Mouse (Mus musculus): ENCODE measurements around the gene Afg1l. TPM values are rescaled to one million over a fixed set of nuclear protein-coding genes. Genes with fewer than 3 reads are reported as not detected.

The Afg1l gene
- total RNA-seq, 2 experiments from 2014 or later = 31.8 to 31.9 TPM

DNA sequence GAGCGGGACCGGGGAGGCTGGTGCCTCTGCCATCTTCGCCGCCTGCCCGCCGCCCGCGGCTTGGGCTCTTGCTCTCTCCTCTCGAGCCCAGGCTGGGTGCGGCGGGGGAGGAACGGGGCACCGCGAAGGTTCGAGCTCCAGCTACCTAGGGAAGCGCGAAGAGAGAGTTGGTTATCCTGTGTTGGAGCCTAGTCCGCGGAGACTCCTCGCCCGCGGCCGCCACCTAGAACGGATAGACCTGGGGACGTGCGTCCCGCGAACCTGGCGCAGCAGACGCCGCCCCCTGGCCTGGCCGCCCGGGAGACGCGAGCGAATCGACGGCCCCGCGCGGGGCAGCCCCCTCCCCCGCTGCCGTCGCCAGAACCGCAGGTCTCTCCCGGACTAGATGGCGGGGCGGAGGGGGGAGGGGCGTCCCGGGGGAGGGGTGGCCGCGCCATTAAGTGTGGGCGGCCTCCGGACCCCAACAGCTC lies 202.9 kb downstream of the Afg1l start:
- intact Hi-C loops (cut with DNase I) = loop anchor here (2.0 to 5.0 kb wide), 7 partner anchors 25 to 388 kb away; no protein-coding TSS in a partner anchor
- DNase-seq = peak; percentile 66 to 67

DNA sequence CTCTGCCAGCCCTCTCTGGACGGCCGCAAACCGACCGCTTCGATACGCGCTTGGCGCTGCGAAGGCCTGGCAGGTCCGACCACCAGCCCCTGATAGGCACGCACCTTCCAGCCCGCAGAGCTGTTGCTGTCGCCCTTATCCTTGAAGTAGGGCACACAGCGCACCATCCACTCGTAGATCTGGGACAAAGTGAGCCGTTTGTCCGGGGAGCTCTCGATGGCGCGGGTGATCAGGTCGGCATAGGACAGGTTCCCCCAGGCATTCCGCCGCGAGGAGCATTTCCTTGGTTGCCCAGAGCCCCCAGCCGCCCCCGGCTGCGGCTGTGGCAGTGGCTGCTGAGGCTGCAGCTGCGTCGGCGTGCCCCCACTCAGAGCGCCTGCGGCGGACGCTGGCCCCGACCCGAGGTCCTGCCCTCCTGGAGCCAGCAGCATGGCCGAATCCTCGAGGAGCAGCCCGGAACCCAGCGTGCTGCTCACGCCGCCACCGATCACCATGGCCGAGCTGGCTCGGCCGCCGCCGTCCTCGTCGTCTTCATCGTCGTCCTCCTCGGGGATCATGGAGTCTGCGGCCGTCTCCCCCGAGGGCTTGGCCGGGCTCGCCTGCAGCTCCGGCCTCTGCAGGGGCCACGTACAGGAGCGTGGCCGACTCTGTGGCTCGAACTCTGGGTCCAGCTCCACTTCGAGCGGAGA lies 203.5 kb downstream of the Afg1l start:
- peak in 1 of 2 experiments; percentile 49 for DNase-seq
- intact Hi-C loops (cut with DNase I) = loop anchor here (2.0 to 5.0 kb wide), 7 partner anchors 24 to 388 kb away; no protein-coding TSS in a partner anchor

DNA sequence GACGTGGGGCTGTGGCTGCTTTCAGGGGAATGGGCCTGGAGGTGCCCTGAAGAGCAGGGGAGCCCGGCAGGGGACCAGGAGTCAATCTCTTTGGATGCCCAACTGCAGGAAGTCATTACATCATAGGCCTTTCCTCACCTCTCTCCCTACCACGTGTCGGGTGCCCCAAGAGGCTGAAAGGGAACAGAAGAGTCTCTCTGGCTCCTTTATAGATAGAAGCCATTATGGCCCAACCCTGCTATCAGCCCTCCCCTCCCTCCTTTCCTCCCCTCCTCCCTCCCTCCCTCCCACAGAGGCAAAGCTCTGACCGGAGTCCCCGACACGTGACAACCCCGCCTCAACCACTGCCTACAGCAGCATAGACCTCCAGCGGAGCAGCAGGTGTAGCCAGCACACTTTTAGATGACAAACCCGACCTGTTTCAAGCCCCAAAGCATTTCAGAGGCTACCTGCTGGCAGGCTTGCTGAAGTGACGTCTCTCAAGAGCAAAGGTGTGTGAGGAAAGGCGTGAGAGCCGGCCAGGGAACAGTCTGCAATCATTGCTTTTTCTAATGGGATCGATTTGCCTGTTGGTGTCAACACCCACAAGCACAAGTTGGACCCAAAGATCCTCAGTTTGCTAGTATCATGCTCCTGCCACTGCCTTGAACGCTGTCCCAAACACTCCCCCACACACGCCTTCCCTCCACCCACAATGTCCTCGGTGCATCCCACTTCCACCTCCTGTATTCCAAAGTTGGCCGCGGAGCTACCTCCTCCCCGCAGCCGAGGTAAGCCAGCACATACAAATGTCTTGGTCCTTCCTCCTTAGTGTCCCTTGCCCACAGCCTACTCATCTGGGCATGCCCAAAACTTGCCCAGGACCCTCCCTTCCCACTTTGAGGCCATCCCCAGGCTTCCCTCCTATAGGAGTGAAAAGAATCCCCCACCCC lies 204.3 kb downstream of the Afg1l start:
- intact Hi-C loops (cut with DNase I) = loop anchor here (2.0 kb wide), 3 partner anchors 23 to 203 kb away; no protein-coding TSS in a partner anchor
- DNase-seq = peak; percentile 33 to 44

GRCm38 (mm10) chr10:42273403-42273759 lies 205.0 kb downstream of the Afg1l start:
- no peak for DNase-seq
- intact Hi-C loops (cut with DNase I) = no loop called here

- intact Hi-C loops (cut with DNase I) = no loop called here
- no peak for DNase-seq
These were observed 206.7 kb downstream of the Afg1l start for GRCm38 (mm10) chr10:42271454-42272230.

GRCm38 (mm10) chr10:42270277-42271083 lies 207.9 kb downstream of the Afg1l start:
- intact Hi-C loops (cut with DNase I) = no loop called here
- no peak for DNase-seq

GRCm38 (mm10) chr10:42269281-42270025 lies 208.9 kb downstream of the Afg1l start:
- intact Hi-C loops (cut with DNase I) = no loop called here
- DNase-seq = no peak

DNA sequence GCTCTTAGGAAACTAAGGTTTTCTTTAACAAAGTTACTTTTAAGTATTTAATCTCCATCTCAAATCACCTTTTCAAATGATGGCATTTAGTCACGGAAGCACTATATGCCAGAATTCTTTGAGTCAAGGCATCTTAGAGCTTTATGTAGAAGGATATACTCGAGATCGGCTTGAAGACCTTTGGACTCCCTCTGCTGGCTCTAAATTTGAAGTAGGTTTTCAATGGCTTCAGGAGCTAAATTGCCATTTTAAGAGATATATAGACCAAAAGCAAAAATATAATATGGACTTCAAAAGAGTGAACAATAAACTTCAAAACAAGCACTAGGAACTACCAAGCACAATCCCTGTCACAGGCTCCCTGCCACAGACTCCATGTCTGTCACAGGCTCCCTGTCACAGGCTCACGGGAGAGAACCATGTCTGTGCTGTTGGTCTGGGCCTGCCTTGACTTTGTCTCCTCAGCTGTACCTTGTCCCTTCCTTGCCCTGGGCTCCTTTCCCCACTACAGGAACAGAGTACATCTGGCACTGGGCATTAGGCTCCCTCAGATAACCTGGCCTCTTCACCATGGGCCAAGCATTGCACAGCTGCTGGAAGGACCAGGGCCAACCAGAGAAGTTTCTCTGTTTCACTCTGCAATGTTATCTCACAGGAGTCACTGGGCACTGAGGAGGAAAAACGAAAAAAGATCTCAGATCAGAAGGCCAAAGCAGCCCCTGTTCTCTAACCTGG lies 210.4 kb downstream of the Afg1l start:
- intact Hi-C loops (cut with DNase I) = no loop called here
- DNase-seq = no peak

GRCm38 (mm10) chr10:42265021-42265689 lies 213.2 kb downstream of the Afg1l start:
- no peak for DNase-seq
- intact Hi-C loops (cut with DNase I) = no loop called here

- DNase-seq = no peak
- intact Hi-C loops (cut with DNase I) = no loop called here
These were observed 214.2 kb downstream of the Afg1l start for GRCm38 (mm10) chr10:42264195-42264594.

DNA sequence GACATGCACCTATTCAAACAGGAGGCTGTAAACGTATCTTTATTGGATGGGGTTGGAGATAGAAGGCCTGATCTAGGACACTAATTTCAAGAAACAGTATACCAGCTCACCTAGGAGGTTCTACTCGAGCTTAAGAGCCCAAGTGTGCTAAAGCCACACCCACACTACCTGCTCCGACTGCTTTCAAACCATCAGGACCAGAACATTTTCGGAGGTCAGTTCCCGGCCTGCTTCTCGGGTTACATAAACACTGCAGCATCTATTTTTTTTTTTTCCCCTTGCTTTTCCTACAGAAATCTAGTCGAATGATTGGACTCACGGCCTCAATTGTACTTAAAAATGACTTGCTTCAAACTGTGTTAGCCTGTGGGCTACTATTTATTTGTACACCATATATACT lies 214.7 kb downstream of the Afg1l start:
- intact Hi-C loops (cut with DNase I) = no loop called here
- no peak for DNase-seq

Other genes with a start within 250 kb of the Afg1l start
- 10 to 100 TPM; 78.4 to 83.4 TPM for gene Foxo3, start 201.8 kb downstream of the Afg1l start, total RNA-seq (2021)
- 100 to 1,000 TPM; 169 to 184 TPM for gene Snx3, start 23.5 kb upstream of the Afg1l start, total RNA-seq (2021)
- gene Nr2e1, start 105.1 kb upstream of the Afg1l start, total RNA-seq (2021) = not detected
- gene Ostm1, start 105.3 kb upstream of the Afg1l start, total RNA-seq (2021) = 10 to 100 TPM; 18.0 to 18.2 TPM